Mouse (Mus musculus) retina, adult 2 months (tissue): ENCODE data around the gene Grn.
"Not testable (repeated sequence)": the region's sequence is repeated elsewhere in the genome, so short reads cannot be mapped to it uniquely, and the experiment has no call there.

Experiments used
- DNase-seq: peaks from one replicate; pipeline ENCODE4 v3.0.0-alpha.2; 2012; ENCODE audit warnings: low read depth, low spot score

Gene Grn

DNA sequence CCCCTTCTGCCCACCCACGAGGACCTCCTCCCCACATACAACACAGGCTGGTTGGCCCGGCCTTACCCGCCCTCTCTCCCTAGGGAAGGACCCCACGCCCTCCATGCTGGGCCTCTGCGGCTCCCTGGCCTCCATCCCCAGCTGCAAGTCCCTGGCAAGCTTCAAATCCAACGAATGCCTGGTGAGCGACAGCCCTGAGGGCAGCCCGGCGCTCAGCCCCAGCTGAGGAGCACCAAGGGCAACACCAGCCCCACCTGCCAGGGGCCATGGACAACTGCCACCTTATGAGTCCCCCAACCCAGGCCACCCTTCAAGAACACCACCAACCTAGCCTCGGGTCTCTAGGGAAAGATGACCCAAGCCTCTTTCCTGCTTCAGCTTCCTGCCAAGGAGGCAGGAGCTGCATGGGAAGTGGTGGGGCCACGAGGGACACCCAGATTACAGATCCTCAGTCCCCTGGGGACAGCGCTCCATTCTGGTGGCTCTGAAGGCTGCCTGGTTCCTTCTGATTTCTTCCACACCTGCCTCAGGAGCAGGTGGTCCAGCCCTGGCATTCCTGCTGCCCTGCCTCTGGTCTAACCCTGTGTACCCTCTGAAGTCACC, 28.1 kb upstream of the Grn start:
- DNase-seq: no peak

DNA sequence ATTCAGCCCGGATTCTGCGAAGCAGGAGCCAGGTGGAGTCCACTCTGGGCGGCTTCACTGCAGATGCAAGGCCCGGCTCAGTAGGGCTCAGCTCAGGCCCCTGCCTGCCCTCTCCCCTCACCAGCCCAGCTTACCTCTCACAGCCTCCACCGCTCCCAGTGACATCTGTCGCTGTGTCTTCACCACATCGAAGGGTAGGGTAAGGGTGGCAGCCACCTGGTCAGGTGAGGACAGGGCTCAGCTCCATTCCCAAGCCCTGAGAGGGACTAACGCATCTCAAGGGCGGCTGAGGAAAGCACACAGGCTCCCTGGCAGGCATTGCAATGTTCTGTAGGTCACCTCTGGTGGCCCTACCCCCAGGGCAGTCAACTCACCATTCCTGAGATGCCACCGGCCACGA, 26.5 kb upstream of the Grn start:
- DNase-seq: no peak

DNA sequence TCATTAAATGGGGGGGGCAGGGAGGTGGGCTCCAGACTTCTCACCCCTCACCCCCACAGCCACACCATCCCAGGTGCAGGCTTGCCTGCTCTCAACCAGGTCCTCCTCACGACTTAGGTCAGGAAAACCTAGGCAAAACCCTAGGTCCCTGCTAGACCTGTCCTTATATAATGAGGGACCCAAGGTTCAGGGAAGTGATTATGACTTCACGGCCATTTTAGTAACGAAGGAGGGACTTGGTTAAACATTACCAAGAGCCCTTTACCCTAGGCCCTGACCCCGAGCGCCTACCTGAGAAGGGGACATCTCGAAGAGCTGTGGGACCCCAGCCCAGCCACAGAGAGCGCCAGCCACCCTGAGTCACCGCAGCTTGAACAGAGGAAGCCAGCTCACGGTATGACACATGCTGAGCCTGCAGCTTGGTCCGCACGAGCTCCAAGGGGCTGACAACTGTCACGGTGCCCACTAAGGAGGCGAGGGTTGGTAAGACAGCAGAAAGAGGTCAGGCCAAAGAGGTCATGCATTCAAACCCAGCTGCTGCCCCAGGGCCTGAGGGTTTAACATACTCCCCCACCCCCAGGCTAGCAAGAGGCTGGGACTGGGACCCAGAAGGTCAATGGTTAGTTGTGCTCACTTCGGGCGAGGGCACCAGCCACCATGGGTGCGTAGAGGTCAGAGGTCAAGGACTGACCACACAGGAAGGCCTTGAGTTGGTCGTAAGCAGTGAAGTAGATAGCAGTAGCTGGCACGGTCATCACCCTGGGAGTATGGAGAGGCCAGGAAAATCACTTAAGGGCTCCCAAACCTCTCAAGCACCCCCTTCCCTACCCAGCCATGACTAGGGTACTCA, 25.7 kb upstream of the Grn start:
- DNase-seq: no peak

DNA sequence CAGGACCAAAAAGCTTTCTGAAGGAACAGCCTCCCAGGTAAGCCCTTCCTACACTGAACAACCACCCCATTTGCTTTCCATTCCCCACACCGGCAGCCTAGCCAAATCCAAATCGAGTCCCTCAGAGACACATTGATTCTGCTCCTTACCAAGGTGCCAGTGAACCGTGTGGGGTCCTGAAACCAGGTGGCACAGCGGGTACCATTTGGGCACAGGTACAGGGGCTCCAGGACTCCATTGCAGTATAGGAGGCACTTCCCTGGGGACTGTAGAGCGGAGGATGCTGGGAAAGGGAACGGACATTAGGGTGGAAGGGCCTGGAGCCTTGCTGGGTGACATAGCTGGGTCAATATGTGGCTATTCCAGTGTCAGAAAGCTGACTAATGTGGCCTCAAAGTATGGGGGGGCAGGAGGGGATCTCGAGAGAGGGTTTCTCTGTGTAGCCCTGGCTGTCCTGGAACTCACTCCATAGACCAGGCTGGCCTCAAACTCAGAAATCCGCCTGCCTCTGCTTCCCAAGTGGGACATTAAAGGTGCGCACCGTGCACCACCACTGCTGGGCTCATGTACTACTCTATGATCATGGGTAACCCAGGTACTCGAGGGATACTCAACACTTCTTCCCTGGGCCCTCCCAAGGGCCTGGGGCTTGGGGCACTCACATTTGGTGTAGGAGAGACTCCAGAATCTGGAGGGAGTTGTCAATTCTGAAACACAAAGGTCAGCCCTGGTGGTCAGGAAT, 24.4 kb upstream of the Grn start:
- DNase-seq: no peak

DNA sequence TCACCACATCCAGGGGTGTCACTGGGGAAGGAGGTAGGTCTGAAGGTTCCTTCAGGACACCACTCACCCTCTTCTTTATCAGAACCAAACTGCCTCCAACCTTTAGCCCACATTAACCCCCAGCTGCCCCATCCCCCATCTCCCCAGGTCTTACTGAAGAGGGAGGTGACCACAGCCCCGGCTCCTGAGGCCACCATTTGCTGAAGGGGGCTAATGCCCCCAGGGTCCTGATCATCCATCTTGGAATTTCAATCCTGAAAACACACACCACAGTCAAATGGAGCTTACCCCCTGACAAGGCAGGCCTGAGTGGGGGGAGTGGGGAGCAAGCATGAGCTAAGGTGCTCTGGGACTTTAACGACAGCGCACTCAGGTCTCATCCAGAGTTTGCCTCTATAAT, 23.7 kb upstream of the Grn start:
- DNase-seq: no peak

DNA sequence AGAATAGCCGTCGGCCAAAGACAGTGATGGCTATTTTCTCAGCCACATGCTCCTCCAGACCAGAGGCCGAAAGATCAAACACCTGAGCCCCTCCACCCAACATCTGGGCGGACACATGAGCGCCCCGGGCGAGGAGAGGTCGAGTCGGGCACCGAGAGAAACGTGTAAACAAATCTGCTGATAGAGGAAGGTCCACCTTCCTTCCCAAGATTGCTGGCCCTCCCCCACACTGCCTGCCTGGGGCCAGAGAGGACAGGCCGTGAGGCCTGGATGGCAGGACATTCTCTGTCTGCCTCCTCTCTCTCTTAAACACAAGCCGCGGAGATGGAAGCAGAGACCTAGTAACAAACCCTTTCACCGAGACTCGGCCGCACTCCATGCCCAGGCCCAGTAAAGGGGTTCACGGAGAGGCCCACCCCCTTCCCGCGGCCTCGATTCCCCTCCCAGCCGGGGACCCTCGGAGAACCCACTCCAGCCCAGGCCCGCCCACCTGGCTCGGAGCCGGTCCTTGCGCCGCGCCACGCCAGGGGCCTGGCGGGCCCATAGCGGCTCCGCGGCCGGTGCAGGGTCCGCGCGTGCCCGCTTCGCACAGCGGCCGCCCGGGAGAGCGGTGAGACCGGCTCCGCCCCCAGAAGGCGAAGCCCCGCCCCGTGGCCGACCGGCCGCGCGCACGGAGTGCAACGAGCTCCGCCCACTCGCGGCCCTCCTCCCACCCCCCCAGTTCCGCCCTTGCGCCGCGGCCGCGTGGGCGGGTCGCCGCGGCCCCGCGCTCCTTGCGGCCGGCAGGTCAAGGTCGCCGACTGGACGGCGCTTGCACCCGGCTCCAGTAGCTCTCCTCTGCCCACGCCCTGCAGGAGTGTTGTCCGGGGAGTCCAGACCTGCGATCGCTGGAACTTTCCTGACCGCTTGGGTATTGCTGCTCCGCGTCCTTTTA, 22.9 kb upstream of the Grn start:
- DNase-seq: peak; percentile 85

DNA sequence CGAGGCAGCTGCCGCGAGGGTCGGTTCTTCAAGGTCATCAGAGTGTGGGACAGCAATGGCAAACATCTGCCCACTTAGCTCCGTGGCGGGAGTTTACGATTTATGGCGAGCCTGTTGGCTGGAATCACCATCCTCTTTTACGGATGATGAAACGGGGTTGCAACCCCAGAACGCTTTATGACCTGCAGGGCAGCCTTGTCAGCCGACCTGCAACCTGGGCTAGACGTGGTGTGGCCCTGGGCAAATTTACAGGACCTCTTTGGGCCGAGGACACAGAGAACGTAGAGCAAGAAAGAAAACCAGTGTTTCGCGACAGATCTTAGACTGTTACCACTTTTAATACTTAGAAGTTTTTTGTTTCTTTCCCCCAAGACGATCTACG, 22.3 kb upstream of the Grn start, which contains the start of gene Slc25a39:
Gene Slc25a39, minus strand, starts transcription at position 113 of the 382 bp plus-strand sequence.
- no peak for DNase-seq

DNA sequence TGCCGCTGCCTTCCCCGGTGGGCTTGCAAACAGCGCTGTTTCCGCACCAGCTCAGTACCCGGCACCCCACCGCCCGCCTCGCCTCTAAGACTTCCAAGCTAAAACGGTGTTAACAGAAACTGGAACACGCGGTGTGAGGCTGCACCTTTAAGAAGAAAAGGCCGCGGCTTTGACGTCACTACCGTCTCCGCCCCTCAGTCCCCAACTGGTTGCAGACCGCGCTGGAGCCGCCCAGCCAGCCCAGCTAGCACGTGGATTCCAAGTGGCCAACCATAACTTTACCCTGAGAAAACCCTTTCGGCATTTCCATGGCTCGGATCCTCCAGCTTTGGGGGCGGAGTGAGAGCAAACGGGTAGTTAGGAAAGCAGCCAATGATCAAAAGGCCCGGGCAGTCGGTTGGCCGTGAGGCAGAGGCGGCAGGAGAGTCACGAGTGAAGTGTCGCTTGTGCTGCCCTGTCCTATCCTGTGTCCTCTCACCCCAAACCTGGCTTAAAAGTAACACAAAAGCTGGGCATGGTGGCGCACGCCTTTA, 21.7 kb upstream of the Grn start:
- DNase-seq: peak; percentile 96

DNA sequence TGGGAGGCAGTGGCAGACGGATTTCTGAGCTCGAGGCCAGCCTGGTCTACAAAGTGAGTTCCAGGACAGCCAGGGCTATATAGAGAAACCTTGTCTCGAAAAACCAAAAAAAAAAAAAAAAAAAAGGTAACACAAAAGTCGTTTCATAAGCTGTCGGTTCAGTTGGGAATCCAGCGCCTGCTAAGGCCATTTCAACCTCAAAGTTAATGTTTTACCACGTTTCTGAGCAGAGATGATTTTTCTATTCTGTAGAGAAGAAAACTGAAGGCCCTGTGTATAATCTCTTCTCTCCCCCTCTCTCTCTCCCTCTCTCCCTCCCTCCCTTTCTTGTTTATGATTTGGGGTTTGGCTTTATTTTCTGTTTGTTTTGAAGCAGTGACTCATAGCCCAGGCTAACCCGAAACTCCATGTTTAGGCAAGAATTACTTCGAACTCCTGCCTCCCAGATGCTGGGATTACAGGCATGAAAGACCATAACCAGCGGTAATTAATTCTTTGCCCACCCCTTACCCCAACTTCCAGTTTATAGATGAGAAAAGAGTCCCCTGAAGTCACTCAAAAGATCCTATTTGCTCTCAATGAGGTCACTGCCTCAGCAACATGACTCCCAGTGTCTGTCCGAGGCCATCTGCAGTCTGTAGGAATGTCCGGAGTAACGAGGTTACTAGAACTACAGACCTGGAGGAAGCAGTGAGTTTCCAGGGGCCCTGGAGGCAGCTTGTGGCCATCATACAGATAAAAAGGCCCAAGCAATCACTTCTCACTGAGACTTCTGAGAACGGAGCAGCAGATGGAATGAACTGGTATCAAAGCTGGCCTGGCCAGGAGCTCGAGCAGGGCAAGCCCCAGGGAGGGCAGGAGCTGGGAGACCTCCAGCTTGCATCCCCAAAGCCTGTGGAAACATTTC, 21.0 kb upstream of the Grn start:
- no peak for DNase-seq

DNA sequence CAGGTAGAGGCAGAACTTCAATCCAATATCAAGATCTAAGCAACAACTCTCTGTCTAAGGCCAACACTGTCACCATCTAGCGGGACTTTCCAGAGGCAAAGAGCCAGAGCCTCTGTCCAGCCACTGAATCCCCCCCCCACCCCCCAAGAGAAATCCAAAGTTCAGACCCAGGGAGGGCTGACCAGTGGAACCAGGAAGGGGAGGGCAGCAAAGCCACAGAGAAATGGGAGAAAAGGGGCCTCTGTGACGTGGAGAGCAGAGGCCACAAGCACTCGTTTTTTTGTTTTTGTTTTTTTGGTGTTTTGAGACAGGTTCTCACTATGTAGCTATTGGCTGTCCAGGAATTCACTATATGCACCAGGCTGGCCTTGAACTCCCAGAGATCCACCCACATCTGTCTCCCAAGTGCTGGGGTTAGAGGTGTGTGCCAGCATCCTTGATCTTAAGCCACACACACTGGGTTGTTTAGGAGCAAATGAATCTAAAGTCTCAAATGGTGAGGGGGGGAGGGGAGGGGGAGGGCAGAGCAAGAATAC, 20.3 kb upstream of the Grn start:
- DNase-seq: no peak

DNA sequence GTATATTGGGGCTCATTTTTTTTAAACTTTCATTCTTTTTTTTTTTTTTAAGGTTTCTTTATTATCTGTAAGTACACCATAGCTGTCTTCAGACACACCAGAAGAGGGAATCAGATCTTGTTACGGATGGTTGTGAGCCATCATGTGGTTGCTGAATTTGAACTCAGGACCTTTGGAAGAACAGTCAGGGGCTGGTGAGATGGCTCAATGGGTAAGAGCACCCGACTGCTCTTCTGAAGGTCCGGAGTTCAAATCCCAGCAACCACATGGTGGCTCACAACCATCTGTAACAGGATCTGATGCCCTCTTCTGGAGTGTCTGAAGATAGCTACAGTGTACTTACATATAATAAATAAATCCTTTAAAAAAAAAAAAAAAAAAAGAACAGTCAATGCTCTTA, 19.8 kb upstream of the Grn start:
- DNase-seq: not testable (repeated sequence)

DNA sequence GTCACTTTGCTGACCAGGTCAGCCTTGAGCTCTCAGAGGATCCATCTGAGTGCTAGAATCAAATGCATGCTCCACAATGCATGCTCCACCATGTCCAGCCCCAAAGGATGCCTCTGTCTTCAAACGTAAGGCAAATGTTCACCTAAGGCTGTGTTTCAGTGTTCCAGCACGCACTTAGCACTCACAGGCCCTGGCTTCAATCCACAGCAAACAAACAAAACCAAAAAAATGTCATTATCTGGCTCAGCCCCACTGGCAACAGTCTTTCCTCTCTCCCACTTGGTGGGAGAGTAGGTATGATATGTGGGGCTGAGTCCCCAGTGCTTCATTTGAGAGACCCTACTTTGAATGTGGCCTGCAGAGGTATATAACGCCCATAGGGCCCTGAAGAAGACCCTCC, 19.1 kb upstream of the Grn start:
- DNase-seq: no peak

DNA sequence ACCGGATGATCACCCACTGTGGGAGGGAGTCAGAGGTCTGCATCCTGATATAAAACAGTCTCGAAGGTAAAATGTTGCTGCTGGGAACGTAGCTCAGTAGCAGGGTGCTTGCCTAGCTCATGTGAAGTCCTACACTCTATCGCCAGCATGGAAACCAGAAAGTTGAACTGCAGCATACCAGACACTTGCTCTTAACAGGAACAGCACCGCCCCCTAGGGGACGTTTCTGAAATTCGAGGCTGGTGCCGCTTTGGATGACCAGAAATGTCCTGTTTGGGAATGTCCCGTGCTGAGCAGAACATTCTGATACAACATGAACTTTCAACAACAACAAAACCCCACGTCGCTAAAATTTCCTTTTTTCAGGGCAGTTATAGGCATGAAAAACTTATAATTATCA, 18.4 kb upstream of the Grn start:
- DNase-seq: peak; percentile 72

DNA sequence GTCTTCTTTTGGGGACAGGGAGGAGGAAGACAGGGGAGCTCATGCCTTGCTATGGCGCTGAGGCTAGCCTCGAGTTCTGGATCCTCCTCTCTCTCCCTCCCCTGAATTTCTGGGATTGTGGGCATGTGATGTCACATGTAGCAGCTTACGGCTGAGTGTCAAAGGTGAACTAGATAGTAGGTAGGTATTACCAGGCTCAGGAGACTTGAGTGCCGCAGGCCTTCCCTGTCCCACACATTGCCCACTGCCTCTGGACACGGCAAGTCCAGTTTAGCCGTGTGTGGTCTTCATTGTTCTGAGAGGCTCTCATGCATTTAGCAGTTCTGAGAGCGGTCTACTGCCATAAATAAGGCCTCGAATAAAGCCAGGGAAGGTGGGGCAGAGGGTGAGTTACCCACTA, 17.1 kb upstream of the Grn start:
- DNase-seq: no peak

DNA sequence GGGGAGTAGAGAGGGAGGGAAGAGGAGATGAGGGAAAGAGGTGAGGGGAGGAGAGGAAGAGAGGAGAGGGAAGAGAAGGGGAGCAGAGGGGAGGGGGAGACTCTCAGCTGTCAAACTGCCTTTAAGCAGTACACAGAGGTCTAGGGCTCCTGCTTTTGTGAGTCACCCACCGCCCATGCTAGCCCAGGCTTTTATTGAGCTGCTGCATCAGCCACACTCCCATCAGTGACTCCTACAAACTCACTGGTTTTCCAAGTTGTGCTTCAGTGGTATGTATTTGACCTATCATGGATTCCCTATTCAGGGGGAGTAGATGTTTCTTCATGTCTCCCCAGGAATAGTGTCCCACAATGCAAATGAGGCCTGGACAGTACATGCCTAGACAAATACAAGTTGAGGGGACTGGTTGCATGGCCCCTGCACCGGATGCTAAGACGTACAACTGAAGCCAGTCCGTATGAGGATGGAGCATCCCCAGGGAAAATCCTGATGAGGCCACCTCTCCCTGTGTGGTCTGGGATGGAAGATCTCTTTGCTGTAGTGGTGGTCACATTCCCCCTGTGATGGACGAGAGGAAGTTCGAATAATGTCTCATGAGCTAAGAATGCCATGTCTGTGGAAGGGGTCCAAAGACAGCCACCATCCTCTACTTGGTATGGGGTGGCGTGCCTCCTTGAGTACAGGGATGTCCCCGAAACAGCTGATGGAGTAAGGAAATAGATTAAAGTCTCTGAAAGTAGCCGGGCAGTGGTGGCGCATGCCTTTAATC, 14.9 kb upstream of the Grn start:
- no peak for DNase-seq

DNA sequence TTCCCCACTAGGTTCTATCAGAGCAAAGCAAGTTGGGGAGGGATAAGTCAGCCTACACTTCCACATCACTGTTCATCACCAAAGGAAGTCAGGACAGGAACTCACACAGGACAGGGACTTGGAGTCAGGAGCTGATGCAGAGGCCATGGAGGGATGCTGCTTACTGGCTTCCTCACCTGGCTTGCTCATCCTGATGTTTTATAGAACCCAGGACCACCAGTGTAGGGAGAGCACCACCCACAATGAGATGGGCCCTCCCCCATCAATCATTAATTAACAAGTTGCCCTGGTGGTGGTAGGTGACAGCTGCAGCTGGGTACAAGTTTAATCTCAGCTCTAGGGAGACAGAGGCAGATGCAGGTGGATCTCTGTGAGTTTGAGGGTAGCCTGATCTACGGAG, 13.0 kb upstream of the Grn start:
- no peak for DNase-seq

DNA sequence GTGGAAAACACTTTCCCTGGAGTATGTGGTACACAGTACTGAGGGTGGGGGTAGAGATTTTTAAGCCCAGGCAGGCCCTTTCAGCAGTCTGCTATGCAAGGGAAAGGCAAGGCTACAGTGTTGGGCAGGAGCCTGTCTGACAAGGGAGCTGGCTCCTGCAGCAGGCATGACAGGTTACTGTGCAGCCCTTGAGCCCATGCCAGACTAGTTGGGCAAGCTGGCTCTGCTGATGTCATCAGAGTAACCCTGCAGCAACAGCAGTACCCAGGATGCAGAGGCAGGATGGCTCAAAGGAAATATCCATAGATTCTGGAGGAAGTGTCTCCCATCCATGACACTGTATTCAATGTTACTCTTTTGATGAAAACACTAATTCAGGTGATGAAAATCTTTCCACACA, 11.2 kb upstream of the Grn start:
- DNase-seq: no peak

DNA sequence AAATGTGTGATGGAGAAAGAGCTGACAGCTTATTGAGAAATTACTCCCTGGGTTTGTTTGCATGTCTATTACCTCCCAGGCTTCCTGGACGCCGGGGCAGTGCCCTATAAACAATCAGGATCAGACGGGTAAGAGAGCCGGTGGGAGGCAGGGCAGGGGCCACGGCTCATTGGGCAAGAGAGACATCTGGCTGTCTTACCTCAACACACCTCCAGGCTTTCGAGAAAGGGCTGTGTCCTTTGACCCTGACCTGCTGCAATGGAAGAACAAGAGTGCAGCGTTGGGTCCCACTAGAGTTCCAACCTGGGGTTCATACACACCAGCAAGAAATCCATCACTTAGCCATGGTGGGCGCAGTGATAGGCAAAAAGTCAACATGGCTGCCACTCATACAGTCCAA, 8.6 kb upstream of the Grn start:
- DNase-seq: no peak

DNA sequence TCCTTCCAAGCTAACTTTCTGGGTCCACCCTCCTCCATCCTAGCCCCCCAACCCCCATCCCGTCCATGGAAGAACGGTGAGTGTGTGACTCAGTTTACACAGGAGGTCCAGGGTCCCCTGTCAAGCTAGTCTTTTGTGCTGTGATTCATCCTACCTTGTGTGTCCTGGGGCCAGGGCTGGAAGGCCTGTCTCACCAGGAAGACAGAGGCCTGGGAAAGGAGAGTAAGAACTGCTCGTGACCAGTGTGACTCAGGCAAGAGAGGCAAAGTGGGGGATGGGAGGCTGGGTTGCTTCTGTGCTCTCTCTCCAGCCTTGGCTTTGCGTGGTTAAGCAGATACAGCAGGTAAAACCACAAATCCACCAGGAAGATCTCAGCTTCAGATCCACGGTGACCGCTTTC, 5.4 kb upstream of the Grn start:
- DNase-seq: no peak
